Mouse (Mus musculus) cerebral cortex, adult 2 months (tissue): ENCODE results near the gene Aldh3b2.

Experiments used
- WGBS: fragments of 180-500 bp; shearing (Covaris S2); methylation state at CpG from one replicate; pipeline ENCODE4 v1.1.7; 2018; 5-methylcytosine and 5-hydroxymethylcytosine counted together

Aldh3b2 gene

GRCm38 (mm10) chr19:3972229-3972628 is at the start of gene Aldh3b2:
Aldh3b2 (plus strand) TSS chr19:3972328.
- WGBS = 65% methylated on average over 9 of the region's 9 CpGs

DNA sequence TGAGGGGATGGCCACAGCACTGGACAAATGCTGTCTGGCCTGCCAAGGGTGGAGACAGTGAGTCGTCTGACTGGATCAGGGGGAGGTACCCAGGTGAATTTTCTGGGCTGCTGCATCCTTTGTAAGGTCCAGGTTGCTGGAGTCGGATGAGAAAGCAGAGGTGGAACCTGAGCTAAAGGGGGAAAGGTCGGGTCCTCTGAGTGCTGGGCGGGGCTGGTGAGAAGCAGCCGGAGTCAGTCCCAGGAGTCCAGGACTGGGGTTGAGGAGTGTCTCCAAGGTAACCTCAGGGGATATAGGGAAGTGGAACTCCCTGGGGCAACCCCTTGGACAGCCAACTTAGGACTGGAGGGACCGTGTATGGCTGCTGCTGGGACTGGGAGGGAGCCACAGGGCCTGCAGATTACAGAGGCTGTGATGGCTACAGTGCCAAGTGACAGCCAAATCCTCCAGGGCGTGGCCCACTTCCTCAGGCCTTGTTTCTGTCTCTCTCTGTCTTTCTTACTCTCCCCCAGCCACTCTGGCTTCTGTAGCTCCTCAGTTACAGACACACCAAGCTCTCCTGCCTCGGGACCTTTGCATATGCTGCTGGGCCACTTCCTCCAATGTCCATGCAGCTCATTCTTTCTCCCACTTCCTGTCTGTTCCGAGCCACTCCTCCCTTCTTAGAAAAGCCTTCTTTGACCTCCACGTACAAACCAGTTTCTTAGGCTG is 49.3 kb upstream of the Aldh3b2 start:
- WGBS = 66% methylated on average over 10 of the region's 10 CpGs

- 60% methylated on average over 13 of the region's 13 CpGs for WGBS
Observed at GRCm38 (mm10) chr19:3923586-3923985, 48.5 kb upstream of the Aldh3b2 start.

DNA sequence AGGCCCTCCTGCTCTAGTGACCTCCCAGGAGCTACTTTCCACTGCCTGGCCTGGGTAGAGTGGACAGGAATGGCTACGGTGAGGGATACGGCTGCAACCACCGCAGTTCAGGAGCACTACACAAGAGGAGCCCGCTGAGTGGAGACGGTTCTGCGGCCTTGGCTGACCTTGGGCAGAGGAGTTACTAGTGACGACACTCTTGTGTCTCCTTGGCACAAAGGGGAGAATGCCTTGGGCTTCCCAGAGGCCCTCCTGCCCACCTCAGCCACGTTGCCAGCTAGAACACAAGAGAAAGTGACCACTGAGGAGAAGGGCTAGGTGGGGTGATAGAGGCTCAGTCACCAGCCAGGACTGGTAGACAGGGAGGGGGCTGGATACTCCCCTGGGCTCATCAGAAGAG is 47.9 kb upstream of the Aldh3b2 start:
- 82% methylated on average over 8 of the region's 8 CpGs for WGBS

- 97% methylated on average over 7 of the region's 7 CpGs for WGBS
Observed at GRCm38 (mm10) chr19:3924868-3925267, 47.3 kb upstream of the Aldh3b2 start.

DNA sequence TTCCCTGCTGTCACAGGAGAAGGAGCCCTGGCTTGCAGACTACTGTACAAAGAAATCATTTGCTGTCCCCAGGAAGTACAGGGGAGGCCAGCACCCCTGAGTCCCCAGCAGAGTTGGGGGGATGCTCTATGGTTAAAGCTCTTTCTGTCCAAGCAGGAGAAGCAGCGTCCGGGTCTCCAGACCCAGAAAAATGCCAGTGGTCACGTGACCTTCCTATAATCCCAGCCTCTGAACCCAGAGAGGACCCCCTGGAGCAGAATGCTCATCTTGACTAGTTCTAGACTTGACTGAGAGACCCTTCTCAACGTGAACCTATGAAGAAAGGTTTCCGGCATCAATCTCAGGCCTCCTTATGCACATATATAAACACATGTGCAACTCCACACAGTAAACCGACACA is 46.3 kb upstream of the Aldh3b2 start:
- WGBS = 92% methylated on average over 6 of the region's 6 CpGs

GRCm38 (mm10) chr19:3926279-3926678 is 45.8 kb upstream of the Aldh3b2 start:
- 74% methylated on average over 3 of the region's 3 CpGs for WGBS

DNA sequence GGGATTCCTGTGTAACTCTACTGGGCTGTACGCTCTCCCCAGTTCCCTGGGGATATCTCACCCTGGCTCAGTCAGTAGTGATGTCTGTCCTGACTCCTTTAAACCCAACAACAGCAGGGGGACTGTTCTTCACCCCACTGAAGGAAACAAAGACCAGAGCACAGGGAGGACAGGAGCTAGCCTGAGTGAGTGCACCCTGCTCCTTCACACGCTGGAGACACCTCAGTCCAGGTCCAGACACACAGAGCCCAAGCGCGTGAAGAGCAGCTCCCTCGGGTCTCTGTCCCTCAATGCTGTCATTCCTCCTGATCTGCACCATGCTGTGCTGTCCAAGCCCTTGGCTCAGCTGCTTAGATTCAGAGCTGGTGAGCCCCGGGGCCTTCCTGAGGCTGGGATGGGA is 45.4 kb upstream of the Aldh3b2 start:
- WGBS = 74% methylated on average over 6 of the region's 6 CpGs

DNA sequence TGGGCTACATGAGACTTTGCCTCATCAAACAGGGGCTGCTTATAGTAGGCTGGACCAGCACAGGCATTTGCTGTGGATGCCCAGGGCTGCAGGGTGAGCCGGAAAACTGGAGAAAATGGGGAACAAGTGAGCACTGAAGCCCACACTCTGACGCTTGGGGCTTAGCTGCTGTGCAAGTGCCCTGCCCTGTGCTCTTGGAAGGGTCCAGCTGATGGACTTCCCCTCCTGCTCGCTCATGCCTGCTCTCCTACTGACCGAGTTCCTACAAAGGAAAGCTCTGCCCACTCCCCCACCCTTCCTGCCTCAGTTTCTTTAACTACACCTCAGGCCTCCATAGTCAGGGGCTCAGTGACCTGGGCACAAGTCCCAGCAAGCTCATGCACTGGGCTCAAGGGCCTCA is 44.1 kb upstream of the Aldh3b2 start:
- 89% methylated on average over 4 of the region's 4 CpGs for WGBS

GRCm38 (mm10) chr19:3928779-3929178 is 43.3 kb upstream of the Aldh3b2 start:
- WGBS = 63% methylated on average over 4 of the region's 4 CpGs

DNA sequence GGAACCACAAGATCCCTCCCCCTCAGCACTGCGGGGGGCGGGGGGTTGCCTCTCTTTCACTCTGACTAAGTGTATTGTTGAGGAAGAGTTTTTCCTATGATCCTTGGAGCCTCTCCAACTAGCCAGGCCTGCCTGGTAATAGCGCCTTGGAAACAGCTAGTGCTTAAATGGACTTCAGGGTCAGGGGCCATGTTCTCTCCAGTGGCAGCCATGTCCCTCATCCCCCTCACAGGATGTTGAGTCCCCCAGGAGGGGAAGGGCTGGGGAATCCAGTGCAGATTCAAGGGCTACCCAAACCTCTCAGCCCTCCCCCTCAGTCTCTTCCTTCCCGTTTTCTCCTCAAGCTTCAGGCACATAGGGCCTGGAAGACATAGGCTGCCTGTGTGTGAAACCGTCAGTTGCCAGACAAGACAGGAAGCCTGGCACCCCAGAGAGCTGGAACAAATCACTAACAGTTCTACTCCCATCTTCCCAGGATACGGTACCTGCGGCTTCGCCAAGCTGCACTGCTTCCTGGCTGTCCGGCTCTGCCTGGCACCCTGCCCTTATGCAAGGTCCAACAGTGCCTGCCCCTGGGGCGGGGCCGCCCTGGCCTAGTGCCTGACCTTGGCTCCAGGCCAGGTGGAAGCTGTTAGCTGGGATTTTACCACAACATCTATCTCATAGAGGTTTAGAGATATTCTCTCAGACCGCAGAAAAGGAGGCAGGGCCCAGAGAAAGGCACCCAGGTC is 42.8 kb upstream of the Aldh3b2 start, which contains the start of gene Aldh3b1:
Gene Aldh3b1 (minus strand): TSS at position 598 of the 731 bp plus-strand sequence.
- 30% methylated on average over 12 of the region's 12 CpGs for WGBS

GRCm38 (mm10) chr19:3930262-3931057 is 41.7 kb upstream of the Aldh3b2 start:
- WGBS = 70% methylated on average over 21 of the region's 21 CpGs

DNA sequence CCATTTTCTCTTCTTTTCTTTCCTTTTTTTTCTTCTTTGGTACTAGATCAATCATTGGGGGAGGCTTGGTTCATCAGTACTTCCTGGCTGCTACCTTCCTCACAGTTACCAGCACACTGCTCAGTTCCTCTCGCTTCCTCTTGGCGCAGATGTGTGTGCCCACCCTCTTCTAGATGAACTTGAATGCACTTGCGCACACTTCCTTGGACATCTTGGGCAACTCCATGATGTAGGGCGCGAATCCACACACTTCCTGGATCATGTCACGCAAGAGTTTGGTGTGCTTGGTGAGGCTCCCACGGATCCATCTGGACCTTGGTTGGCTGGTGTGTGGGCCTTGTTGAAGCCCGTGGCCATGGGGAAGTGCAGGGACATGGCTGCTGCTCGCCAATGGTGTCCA is 40.4 kb upstream of the Aldh3b2 start:
- 86% methylated on average over 9 of the region's 9 CpGs for WGBS

- WGBS = 12% methylated on average over 42 of the region's 42 CpGs
Observed at GRCm38 (mm10) chr19:3935032-3935895, 36.9 kb upstream of the Aldh3b2 start, which contains the start of gene Unc93b1. Unc93b1 (plus strand) TSS chr19:3935186.

- WGBS = 12% methylated on average over 22 of the region's 22 CpGs
Observed at GRCm38 (mm10) chr19:3935896-3936850, 36.0 kb upstream of the Aldh3b2 start.

GRCm38 (mm10) chr19:3942315-3942714 is 29.8 kb upstream of the Aldh3b2 start:
- 89% methylated on average over 7 of the region's 7 CpGs for WGBS

- 33% methylated on average over 27 of the region's 27 CpGs for WGBS
Observed at GRCm38 (mm10) chr19:3942986-3943735, 29.0 kb upstream of the Aldh3b2 start.

DNA sequence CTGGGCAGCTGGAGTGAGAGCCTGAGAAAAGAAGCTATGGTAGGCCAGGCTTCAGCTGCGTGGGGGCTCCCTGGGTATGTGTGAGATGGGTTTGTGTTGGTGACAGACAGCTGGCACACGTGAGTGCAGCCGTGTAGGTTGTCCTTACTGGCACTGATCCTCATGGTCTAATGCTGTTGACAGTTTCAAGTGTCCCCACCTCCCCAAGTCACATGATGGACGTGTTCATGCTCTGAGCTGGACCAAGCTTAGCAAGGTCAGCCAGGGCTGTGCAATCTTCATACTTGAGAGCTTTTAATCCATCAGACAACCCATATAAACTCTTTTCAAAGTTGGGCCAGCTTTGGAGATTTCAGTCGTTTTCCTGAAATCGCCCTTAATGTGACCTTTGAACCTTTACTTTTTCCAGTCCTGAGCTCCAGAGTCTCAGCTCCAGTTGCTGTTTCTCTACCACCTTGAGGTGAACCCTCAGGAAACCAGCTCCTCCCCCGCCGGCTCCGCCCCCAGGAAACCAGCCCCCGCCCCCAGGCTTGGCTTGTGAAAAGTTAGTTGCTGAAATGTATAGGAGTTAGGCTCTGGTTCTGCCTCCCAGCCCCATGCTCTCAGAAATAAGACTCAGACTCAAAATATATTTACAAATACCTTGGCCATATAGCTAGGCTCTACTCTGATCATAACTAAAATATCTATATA is 26.1 kb upstream of the Aldh3b2 start:
- 36% methylated on average over 10 of the region's 10 CpGs for WGBS

GRCm38 (mm10) chr19:3946715-3947114 is 25.4 kb upstream of the Aldh3b2 start:
- WGBS = 29% methylated on average over 2 of the region's 2 CpGs
